Mouse (Mus musculus) thymus, postnatal 4 days (tissue): ENCODE results near the gene Rtkn2.

Source experiments
- DNase-seq: peaks from one replicate; pipeline ENCODE4 v3.0.0; 2021

The Rtkn2 gene

DNA sequence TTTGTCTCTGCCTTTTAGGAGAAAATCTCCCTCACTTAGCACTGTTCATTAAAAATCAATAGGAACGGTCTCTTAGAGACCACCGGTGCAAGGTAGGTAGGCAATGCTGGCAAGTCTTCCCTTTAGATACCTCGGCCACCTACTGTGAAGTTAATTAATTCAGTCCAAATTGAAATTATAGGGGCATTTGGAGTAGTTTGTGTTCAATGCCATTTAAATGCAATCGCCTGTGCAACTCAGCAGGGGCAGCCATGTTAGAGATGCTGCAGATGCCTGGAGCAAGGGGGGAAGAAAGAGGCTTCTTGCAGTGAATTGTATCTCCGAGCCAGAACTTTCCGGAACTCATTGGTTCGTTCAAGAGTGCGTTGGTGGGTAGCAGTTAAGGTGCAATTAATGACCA is 65.5 kb downstream of the Rtkn2 start:
- DNase-seq, result no peak

DNA sequence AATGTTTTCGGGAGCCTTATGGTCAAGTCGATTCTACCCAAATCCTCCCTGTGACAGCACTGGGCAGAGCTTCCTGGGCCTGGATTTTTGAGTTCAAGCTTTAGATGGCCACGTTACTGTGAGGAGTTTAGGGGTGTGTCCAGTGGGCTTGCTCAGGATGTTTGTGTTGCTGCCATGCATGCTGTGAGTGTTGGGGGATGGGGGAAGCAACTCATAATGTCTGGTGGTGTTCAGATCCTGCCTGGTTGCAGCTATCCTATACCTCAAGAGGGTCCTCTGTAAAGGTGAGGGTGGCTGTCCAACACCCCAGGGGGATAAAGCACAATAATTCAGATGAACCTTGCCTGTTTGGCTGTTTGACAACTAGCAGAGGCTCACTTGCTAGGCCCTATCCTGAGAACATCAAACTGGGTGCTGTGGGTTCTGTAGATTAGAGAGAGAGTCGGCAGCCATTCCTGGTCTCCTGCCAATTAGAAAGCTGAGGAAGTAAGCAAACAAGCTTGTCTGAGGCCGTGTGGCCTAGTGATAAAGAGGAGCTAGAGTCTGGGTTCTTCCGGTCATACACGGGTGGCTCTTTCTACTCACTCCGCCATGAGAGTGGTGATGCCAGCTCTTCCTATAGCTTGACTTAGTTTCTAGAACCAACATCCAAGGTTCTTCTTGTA is 69.4 kb downstream of the Rtkn2 start:
- DNase-seq, result no peak

DNA sequence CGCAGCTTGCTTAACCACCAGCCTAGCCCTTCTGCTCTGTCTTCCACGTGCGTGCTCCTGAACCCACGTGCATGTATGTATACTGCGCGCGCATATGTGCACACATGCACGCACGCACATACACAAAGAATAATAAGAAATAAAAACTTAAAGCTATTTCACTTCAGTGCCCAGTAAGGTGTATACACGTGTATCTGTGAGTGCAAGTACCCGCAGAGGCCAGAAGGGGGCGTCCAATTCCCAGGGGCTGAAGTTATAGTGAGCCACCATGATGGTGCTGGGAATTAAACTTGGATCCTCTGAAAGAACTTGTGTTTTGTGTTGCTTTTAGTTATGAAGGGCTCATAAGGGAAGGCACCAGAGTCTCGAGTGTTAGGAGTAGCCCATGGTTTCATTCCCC is 71.5 kb downstream of the Rtkn2 start:
- no peak for DNase-seq

DNA sequence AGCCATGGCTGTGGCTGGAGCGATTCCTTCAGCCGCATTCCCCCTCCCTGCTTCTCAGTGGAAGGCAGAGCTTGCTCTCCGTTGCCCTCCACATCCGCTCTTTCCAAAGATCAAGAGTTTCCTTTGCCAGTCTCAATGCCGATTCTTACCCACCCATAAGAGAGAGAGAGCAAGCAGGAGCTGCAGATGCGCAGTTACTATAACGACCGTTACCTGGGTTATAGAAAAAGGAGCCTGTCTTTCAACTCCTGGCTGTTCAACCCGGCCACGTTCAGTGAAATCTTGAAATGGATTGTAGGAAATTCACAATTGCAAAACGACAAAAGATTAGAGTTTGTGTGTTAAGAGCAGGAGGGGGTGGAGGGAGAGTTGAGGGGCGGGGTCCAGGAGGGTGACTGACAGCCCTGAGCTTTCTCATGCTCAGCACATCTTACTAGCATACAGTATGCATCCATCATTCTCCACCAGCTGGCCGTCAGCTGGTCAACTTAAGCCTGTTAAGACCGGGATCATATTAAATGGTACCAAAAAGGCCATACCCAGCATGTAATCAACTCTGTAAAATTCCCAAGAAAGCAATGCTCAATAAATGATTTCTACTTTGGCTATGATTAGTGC is 72.1 kb downstream of the Rtkn2 start:
- DNase-seq, result no peak

DNA sequence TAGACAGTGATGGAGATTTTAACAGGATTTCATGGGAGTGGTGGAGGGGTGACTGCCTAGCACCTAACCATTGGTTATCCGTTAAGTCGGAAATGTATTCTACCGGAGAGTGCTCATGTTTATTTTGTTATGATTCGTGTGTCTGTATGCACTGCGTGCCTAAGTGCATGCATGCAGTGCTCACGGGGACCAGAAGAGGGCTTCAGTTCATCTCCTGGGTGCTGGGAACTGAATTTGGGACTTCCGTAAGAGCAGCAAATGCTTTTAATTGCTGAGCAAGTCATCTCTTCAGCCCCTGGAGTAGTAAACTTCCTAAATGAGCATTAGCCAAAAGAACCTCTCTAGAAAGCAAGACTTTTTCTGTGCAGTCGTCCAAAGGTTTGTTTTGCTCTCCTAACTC is 72.9 kb downstream of the Rtkn2 start:
- peak; percentile 27 for DNase-seq

DNA sequence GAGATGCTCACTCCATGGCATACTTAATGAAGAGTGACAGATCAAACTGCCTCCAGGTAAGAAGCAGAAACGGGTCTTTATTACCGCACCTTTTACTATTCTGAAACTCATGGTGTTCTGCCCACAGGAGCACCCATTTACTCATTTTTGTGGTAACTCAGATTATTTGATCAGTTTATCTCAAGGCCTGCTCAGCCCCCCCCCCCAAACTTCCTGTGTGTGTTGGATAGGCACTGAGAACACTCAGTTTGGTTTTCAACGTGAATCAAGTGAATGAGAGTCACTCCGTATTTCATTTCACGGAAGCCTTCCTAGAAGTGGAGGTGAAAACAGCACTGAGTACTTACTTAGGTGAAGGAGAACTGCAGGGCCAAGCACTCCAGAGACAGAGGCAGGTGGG is 74.8 kb downstream of the Rtkn2 start:
- no peak for DNase-seq

DNA sequence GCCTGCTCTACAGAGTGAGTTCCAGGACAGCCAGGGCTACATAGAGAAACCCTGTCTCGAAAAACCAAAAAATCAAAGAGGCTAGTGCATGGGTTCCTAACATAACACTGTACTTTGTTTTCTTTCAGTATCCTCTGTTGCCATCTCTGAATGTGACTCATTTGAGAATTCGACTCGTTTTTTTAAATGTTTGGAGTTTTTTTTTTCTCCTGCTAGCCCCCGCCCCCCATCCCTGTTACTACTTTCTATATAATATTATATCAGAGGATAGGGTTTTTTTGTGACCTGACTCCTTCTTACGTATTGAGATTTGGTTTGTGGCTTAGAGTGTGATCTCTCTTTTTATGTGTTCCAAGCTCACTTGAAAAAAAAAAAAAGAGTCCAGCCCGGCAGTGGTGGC is 75.3 kb downstream of the Rtkn2 start:
- no peak for DNase-seq

DNA sequence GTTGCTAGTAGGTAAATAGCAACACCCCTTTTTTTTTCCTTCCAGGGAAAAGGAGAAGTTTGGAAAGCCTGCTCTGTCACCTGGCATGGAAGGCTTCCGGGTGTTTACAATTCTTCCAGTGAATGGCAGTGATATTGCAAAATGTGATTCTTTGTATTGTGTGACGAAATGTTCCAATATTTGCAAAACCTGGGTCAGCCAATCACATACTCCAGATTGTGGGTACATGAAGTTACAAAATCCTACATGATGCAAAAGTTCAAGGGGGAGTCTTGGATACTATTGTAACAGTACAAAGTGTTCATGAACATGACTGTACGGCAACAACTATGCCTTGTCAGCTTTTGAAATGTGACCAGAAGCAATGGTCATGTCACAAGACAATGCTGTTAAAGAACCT is 78.5 kb downstream of the Rtkn2 start:
- no peak for DNase-seq

DNA sequence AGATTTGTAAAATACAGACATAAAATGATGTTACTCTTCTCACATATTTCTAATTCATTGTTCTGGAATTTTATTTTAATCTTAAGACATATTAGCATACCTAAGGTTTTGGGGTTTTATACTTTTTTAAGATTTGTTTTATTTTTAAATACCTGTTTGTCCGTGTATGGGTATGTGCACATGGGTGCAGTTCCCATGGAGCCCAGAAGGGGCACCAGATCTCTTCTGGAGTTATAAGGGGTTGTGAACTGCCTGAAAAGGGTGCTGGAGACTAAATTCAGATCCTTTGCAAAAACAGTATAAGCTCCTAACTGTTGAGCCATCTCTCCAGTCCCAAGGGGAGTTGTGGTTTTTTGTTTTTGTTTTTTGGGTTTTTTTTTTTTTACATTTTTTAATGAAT is 79.0 kb downstream of the Rtkn2 start:
- no peak for DNase-seq

DNA sequence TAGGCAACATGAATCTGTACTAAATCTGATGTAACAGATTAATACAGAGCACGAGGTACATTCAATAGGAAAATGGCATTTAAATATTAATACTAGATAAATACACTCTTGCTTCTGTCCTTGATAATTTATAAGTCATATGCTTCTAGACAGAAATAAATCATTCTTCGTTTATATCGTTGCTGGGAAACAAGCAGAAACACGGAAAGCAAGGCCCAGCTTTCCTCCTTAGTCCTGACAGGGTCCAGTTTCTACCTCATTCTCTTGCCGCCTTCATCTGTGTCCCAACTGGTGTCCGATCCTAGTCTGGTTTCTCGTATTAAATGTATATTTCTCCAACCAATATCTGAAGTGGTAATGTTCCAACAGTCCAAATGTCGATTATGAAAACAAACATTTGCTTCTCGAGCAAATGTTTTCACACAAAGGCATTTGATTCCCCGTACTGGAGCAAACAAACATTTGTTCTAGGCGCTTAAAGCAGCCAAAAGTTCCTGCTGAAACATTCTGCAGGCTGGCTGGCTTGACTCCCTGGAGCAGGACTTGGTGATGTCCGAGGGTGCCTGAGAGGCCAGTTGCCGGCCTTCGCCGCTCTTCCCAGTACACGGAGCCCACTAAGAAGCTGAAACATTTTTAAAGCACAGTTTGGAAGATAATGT is 81.3 kb downstream of the Rtkn2 start:
- no peak for DNase-seq

DNA sequence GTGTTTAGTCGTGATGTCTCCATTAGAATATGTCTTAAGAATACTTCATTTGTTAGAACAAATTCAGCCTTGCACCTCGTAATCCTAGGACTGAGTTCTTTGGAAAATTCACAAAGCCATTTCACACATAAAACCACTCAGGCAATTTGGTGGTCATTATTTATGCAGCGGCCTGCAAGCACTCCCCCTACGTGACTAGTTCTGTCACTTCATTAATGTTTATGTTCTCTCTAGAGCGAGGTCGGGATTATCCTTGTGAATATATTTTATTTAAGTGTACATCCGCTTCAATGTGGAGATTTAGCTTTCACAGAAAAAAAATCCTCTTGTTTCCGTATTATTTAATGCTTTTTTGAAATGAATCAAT is 81.9 kb downstream of the Rtkn2 start:
- no peak for DNase-seq

DNA sequence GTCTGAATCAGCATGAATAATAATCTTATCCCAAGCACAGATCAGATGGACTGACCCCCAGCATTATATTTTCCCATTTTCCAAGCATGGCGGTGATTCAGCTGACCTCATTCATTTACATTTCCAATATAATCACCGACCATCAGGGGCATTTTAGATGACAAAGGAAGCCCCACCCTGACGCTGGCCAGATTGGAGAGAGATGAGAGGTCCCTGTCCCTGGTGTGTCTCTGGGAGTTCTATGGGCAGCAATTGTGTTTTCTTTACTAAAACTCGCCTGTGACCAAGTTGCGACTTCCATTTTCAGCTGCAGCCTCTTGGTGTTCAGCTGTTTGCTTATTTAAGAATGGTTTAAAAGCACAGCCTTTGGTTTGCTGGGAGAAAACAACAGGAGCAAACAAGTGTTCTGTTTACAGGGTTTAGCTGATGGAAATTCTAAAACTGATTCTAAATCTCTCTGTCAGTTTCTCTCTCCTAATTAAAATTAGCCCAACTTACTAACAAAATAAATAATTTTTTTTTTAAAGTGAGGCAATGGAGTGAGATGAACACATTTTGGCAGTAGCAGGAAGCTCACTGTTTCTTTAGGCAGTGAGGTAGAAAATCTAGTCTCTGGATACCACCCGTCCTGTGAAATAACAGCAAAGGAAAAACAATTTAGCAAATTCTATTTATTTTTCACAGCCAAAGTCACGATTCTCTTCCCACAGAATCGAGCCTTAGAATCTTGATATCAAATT is 84.6 kb downstream of the Rtkn2 start:
- no peak for DNase-seq

DNA sequence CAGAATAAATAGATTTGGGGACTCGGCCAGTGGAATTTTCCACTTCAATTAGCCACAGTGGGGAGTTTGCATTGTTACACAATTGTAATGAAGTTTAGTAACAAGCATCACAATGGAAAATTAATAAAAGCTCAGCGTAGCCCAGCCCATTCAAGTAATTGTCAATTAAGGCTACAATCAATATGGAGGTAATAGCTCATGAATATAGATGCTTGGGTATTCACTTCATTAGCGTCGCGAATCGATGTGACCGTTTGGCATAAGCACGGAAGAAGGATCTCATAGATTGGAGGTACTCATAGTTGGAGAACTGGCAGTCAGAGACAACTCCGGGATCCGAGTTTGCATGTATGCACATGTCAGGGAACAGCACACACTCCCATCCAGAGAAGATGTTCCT is 85.2 kb downstream of the Rtkn2 start:
- DNase-seq, result no peak

DNA sequence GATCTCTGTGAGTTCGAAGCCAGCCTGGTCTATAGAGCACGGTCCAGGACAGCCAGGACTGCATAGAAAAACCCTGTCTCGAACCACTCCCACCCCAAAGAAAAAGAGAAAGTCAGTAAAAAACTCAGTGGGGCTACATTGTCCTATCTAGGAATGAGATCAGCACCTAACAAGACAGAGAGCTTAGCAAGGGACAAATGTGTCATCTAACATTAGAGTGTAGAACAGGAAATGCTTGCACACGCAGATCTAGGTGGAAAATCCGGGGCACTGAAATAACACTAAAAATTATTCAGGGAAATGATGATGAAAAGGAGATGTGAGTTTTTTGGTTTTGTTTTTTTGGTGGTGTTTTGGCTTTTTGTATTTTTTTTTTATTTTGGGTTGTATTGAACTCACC is 86.8 kb downstream of the Rtkn2 start:
- DNase-seq, result no peak

DNA sequence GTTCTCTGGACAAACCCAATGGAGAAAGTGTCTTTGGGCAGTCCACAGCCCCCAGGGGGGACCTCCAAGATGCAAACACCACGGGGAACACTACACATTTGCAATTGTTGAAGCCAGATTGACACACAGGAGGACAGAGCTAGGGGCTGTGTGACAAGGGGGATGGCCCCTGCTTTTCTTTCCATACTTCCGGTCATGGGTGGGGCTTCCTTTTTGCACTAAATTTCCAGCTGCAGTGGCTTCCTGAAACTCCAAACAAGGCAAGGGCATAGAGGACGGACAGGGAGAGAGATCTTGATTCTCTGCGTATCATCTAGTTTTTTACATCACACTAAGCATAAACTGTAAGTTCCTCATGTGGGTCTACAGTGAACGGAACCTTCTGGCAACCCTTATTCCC is 88.6 kb downstream of the Rtkn2 start:
- no peak for DNase-seq

DNA sequence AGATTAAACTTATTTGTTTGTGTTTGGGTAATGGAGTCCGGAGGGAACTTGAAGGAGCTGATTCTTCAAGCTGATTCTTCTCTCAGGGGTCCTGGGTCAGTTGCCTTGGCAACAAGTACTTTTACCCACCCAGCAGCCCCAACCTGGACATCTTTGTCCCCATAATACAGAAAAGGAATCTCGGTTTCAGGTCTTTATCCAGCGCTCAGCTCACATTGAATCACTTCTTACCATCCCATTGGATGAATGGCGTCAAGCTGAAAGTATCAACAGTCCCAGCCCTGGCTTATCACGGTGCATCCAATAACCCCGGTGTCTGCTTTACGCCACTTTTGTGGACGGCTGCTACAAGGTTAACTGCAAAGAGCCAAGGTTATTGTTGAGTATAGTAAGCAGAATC is 89.1 kb downstream of the Rtkn2 start:
- DNase-seq, result no peak

DNA sequence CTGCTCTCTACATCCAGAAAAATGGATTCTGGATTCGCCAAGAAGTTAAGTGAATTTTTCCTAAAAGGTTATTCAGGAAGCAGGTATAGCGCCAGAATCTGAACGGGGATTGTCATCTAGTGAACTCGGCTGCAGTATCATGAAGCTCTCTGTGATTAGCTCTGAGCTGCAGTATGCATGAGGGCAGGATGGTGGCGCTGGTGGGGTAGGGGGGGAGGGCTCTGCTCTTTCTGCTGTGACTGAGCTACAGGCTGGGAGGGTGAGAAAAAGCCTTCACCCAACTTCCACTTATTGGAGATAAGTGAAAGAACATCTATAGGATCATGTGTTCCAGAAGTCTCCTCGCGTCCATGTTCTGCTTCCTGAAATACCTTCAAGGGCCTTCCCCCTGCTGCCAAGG is 91.7 kb downstream of the Rtkn2 start:
- DNase-seq, result no peak

DNA sequence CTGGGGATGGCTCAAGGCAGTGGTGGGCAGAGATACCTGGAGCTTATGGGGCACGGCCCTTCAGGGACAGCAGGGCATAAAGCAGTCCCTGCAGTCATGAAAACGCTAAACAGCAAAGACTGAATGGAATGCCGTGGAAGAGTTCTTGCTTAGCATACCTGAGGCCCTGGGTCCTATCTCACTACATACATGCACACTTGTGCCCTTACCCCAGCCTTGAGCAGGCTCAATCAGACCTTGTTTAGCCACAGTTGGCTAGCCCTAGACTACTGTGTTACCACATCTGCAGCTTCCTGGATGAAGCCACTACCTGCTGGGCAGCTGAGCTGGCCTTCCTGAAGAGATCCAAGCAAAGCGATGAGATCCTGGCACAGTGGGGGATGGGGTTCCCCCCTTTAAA is 93.3 kb downstream of the Rtkn2 start:
- no peak for DNase-seq

DNA sequence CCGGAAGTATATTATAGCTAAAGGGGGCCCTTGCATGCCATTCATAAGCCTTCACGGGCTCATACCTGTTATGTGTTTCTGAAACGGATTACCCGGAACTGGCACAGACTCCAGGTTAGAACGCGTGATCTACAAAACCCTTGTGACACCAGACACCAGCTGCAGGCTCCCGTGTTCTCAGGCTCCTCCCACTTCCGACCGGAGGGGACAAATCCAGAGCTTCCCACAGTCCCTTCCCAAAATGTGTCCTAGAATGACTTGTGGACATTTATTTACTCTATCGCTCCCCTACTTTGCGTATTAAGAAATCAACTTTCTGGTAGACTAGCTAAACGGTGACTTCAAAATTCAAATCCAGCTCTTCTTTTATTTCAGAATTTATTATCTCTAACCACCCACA is 94.9 kb downstream of the Rtkn2 start:
- DNase-seq, result no peak

DNA sequence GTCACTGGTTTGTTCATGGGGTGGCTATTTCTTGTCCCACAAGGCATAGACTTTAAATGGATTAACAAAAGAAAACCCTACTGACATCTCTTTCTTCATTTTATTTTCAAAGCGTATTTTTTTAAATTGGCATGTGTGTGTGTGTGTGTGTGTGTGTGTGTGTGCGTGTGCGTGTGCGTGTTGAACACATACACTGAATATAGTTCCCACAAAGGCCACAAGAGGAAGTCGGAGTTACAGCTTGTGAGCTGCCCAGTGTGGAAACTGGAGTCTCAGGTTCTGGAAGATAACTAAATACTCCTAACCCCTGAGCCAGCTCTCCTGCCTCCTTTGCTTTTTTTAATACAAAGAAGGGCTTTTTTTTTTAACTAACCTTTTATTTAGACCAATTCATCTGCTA is 95.8 kb downstream of the Rtkn2 start:
- no peak for DNase-seq

DNA sequence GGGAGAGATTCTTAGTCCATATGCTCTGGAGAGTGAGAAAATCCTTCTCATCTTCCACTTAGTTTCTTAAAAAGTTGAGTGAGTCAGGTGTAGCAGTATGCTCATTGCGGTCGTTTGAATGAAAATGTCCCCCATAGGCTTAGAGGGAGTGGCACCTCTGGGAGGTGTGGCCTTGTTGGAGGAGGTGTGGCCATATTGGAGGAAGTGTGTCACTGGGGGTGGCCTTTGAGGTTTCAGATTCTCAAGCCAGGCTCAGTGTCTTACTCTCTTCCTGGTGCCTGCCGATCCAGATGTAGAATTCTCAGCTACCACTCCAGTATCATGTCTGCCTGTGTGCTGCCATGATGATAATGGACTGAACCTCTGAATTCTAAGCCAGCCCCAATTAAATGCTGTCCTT is 99.3 kb downstream of the Rtkn2 start:
- no peak for DNase-seq

DNA sequence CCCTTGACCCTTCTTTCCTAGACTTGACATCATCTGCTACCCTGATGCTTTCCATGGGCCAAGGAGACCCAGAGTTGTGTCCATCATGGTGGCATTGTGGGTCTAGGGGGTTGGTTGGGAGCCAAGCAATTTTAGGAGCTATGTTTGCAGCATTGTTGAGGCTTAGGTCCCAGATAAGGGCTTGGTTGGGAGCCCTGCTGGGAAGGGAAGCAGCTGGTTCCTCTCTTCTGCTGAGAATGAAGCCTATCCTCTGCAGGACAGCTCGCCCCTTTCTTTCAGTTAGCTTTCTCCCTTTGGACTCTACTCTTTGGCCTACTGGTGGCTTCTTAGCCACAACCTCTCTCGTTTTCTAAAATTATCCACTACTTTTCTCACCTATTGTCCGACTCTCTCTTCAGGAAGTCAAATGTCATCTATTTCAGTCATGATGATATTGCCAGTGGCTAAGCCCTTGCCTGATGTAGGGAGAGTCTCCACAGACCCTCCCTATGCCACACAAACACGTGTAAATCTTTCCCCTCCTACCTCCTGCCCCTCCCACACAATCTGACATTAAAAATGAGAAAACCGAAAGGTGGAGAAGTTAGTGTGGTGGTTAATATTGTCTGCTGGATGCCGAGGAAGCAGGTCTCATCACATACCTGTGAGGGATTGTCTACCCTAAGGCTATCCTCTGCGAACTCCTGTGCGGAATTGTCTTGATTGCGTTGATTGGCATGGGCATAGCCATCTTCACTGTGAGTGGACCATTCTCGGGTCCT is 100.7 kb downstream of the Rtkn2 start:
- DNase-seq, result no peak

DNA sequence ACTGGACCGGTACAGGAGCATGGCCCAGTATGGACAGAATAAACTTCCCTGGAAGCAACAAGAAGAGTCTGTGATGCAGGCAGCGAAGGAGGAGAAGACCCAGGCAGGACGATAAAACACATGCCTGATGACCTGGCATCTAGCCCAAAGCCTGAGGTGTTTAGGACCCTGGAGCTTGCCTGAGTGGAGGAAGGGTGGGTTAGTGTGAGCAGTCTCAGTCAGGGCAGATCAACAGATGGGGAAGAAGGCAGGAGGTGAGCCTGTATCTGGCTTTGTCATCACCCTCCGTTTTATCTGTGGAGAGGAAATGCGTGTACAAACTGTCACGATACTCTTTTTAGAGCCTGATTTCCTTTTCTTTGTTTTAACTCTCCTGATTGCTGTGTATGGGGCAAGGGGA is 102.3 kb downstream of the Rtkn2 start:
- DNase-seq, result peak; percentile 55
